Mouse (Mus musculus): Measurements from ENCODE around the gene Gas6.

DNA sequence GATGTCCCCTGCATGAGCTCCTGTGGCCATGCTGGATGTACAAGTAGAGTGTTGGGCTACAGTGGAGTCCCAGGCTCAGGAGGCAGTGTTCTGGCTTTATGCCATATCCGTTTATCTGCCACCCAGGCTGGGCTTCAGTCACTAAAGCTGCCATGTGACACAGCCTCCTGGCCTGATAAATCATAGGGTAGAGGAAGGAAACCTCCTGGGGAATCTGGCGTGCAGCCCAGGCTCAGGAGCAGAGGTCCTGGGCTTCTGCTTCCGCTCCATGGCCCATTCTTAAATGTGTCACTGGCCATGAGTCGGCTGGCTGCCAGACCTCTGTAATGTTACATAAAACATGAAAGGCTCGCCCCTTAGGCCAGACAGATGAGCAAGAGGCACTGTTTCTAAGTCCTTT lies 36.7 kb upstream of the Gas6 start:
- TF ChIP-seq MAFK (IDR thresholded peaks at IDR 0.05; ENCODE audit: insufficient read depth, low read depth, low read length) (no peak), HCFC1 (IDR thresholded peaks at IDR 0.05; ENCODE audit: borderline replicate concordance, insufficient read depth, low read length) (no peak), ZC3H11A (IDR thresholded peaks at IDR 0.05; ENCODE audit: borderline replicate concordance, low read depth, low read length) (no peak), CHD2 (IDR thresholded peaks at IDR 0.05; ENCODE audit: low read depth, low read length) (no peak), ZNF384 (IDR thresholded peaks at IDR 0.05; ENCODE audit: low read depth, low read length) (no peak)

Measured in ES-E14 (cell line).